Mouse (Mus musculus): ENCODE results near the gene Nkd1. TPM values are rescaled to one million over a fixed set of nuclear protein-coding genes. Genes with fewer than 3 reads are reported as not detected.

The Nkd1 gene
- polyA plus RNA-seq, 1 experiment = 0.11 TPM

DNA sequence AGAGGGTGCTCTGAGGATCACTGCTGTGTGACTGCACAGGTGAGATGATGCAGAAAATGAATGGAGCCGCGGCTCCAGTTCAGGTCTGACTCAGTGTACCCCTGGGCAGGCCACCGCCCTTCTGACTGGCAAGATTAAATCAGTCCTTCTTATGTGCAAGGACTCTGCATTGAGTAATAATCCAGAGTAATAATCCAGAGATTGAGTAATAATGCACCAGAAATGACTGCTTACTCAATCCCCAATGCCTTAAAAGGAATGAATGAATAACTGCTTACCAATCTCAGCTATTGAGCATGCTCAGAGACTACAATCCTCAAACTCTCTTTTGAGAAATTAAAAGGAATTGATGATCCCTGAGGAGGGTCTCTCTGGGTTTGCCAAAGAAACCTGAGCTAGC lies 117.8 kb downstream of the Nkd1 start:
- H3K4me2 ChIP-seq (ENCODE audit: low read depth) = no peak overlapping the region
- H3K4me3 ChIP-seq = no peak overlapping the region
- no peaks in the 10 kb centered on the region for H3K79me2 ChIP-seq (ENCODE audit: control insufficient read depth, insufficient read depth)
- no peak overlapping the region for H3ac ChIP-seq (ENCODE audit: control insufficient read depth, insufficient read length)
- H3K27me3 ChIP-seq (ENCODE audit: control insufficient read depth, insufficient read depth, insufficient read length) = no peaks in the 10 kb centered on the region
- no peaks in the 10 kb centered on the region for H3K36me3 ChIP-seq (ENCODE audit: control insufficient read depth, insufficient read depth)
- TF ChIP-seq POLR2A (IDR thresholded peaks at IDR 0.05; ENCODE audit: insufficient read length, low read depth) = no peak
- no peak for TF ChIP-seq TCF12 (IDR thresholded peaks at IDR 0.05; ENCODE audit: insufficient read depth, poor library complexity, severe bottlenecking)
- no peak for TF ChIP-seq TCF3 (IDR thresholded peaks at IDR 0.05; ENCODE audit: insufficient read length, low read depth)

- H3ac ChIP-seq (ENCODE audit: control insufficient read depth, insufficient read length) = no peak overlapping the region
- H3K27me3 ChIP-seq (ENCODE audit: control insufficient read depth, insufficient read depth, insufficient read length) = no peaks in the 10 kb centered on the region
- H3K79me2 ChIP-seq (ENCODE audit: control insufficient read depth, insufficient read depth) = no peaks in the 10 kb centered on the region
- TF ChIP-seq MYOG (IDR thresholded peaks at IDR 0.05; ENCODE audit: control insufficient read depth in 1 of 3, insufficient read depth in 1 of 3, insufficient read length in 2 of 3, low read depth in 2 of 3) = no peak
- no peak for TF ChIP-seq USF1 (IDR thresholded peaks at IDR 0.05; ENCODE audit: low read depth)
- no peak for TF ChIP-seq MAX (IDR thresholded peaks at IDR 0.05; ENCODE audit: low read depth)
- TF ChIP-seq TCF12 (IDR thresholded peaks at IDR 0.05; ENCODE audit: insufficient read depth, poor library complexity, severe bottlenecking) = no peak
- TF ChIP-seq POLR2AphosphoS2 (IDR thresholded peaks at IDR 0.05; ENCODE audit: insufficient read length, low read depth) = no peak
- TF ChIP-seq POLR2A (IDR thresholded peaks at IDR 0.05; ENCODE audit: insufficient read length, low read depth) = no peak
- TF ChIP-seq TCF3 (IDR thresholded peaks at IDR 0.05; ENCODE audit: insufficient read length, low read depth) = no peak
- TF ChIP-seq REST (IDR thresholded peaks at IDR 0.05; ENCODE audit: insufficient read depth, insufficient read length) = no peak
- TF ChIP-seq CEBPB (IDR thresholded peaks at IDR 0.05; ENCODE audit: insufficient read depth, poor library complexity, severe bottlenecking) = no peak
- no peak for TF ChIP-seq MYOD1 (IDR thresholded peaks at IDR 0.05; ENCODE audit: control insufficient read depth in 1 of 3, insufficient read length in 2 of 3, low read depth in 2 of 3)
- TF ChIP-seq E2F4 (IDR thresholded peaks at IDR 0.05; ENCODE audit: insufficient read depth) = no peak
- no peak for TF ChIP-seq SRF (IDR thresholded peaks at IDR 0.05; ENCODE audit: control insufficient read depth, insufficient read length, low read depth)
- no peak overlapping the region for H3K4me3 ChIP-seq
- no peak overlapping the region for H3K4me2 ChIP-seq (ENCODE audit: low read depth)
- H3K36me3 ChIP-seq (ENCODE audit: control insufficient read depth, insufficient read depth) = no peaks in the 10 kb centered on the region
Measured at GRCm38 (mm10) chr8:88642734-88643564, 121.8 kb downstream of the Nkd1 start.

Other genes with a start within 250 kb of the Nkd1 start
- gene Adcy7, start 249.0 kb upstream of the Nkd1 start, polyA plus RNA-seq (2012; fragmentation: generic; extraction: Trizol) = 72.3 TPM
- gene Brd7, start 159.2 kb upstream of the Nkd1 start, polyA plus RNA-seq (2012; fragmentation: generic; extraction: Trizol) = 52.7 TPM
- 0.07 TPM for gene Snx20, start 114.8 kb downstream of the Nkd1 start, polyA plus RNA-seq (2012; fragmentation: generic; extraction: Trizol)
- 1.6 TPM for gene Nod2, start 126.0 kb downstream of the Nkd1 start, polyA plus RNA-seq (2012; fragmentation: generic; extraction: Trizol)
- 5.6 TPM for gene Cyld, start 175.7 kb downstream of the Nkd1 start, polyA plus RNA-seq (2012; fragmentation: generic; extraction: Trizol)